Mouse (Mus musculus): ENCODE measurements at regions not wholly inside any gene's neighbourhood (a gene's known extent, or its start where the extent isn't known, plus 50 kb on each side); places are given as distances from the start of the nearest gene placed in this dataset.

- TF ChIP-seq GATA1 (IDR thresholded peaks at IDR 0.05; ENCODE audit: low read length), result no peak
- no peak for TF ChIP-seq TAL1 (IDR thresholded peaks at IDR 0.05; ENCODE audit: low read length)
These were observed 118.6 kb upstream of the Cdyl start for GRCm38 (mm10) chr13:35541053-35541452.

All from erythroblast, embryonic 14.5 days (primary cell).